Mouse (Mus musculus): ENCODE measurements around the gene Gm1043. TPM values are rescaled to one million over a fixed set of nuclear protein-coding genes. Genes with fewer than 3 reads are reported as not detected.

Gm1043 gene
- polyA plus RNA-seq, 1 experiment: 0.19 TPM

DNA sequence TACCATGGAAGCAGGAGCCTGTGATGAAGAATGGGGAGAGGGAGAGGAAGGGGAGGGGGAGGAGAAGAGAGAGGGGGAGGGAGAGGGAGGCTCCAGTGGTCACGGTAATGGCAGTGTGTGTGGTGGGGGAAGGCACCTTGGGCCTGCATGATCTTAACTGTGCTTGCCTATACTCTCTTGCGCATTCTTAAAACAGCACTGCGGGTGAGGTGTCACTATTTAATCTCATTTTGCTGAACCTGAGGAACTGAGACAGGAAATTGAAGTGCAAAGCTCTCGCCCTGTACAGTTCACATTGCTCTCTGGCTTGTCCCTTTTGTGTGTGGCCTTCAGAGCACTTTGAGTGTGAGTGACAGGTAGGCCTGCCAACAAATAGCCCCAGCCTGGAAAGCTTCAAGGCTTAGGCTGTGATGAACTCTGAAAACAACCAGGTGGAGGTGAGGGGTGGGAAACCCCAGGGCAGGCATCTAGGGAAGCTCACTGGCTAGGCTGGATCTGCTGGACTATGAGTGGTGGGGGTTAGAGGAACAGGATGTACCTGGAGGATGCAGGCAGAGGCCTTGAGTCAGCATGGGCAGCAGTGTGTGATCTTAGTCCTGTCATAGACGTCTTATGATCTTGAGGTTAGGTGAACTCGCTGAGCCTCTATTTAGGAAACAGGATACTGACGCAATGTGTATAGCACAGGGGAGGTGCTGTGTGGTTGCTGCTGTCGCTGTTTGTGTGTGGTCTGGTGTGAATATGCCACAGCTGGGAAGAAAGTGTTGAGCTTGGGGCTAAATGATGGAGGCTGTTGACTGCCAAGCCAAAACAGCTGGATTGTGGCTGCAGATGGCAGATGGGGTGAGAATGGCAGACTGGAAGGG lies 18.2 kb upstream of the Gm1043 start:
- no peak for DNase-seq (ENCODE audit: low spot score)

DNA sequence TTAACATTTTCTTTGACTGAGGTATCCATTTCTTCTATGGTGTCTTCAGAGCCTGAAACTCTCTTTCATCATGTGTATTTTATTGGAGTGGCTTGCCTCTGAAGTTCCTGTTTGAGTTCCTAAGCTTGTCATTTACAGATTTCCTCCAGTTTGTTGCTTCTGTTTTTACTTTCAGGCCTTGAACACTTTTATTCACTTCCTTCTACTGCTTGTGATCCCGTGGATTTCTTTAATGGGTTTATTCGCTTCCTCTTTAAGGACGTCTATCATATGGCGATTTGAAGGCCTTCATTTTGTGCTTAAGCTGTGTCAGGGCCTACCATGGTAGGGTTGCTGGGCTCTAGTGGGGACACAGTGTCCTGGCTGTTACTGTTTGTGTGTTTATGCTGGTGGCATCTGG lies 11.5 kb upstream of the Gm1043 start:
- DNase-seq (ENCODE audit: low spot score): no peak

DNA sequence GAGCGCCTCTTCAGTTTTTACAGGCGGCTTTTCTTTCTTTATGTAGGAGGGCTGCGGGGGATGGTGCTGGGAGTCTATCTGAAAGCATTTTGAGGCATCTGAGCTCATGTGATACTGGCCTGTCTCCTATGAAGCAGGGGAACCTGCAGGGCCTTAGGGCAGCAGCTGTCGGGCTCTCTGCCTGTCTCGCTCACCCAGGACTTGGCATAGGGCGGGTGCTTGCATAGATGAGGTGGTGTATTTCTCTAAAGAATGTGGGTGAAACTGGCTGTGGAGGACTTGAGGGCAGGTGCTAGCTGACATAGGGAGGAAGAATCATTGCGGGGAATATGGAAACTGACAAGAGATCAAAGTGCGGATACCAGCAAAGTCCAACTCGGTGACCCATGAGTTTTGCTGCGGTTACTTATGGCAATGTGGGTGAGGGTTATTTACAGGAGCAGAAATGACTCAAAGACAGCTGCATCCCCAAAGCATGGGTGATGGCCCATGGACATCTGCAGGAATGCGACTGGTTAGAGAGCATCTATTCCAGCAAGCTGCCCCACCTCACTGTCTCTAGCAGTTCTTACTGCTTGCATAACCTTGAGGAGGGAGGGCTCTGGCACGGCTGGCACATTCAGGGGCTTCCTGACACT lies 8.4 kb upstream of the Gm1043 start:
- no peak for DNase-seq (ENCODE audit: low spot score)

DNA sequence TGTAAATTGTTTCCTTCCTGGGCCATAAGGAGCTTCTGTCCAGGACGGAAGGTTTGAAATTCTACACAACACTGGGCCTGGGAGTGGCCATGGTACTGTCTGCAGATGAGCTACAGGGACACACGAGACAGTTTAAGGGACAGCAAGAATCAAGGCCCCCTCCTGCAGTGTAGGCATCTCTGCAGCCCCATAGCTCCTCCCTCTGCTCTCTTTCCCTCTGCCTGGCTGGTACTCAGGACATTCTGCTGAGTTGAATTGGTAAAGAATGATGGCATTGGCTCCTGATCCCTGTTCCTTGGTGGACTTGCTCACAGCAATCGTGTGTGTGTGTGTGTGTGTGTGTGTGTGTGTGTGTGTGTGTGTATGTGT lies 7.9 kb upstream of the Gm1043 start:
- DNase-seq (ENCODE audit: low spot score): no peak

DNA sequence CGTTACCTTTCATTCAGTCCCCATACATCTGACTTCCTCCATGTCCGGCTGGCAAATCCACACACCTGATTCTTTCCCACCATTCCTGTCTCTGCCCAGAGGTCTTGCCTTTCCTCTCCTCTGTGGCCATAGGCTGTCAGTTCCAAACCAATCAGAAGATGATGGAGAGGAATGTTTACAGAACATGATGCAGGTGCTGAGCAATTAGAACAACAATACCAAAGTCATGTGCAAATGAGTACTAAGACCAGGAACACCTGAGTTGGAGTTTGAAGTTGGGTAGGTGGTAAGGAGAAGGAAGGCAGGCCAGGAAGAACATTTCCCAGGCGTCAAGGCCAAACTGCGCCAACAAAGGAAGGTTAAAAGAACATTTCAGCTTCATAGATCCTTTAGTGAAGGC lies 5.7 kb upstream of the Gm1043 start:
- DNase-seq (ENCODE audit: low spot score): no peak

DNA sequence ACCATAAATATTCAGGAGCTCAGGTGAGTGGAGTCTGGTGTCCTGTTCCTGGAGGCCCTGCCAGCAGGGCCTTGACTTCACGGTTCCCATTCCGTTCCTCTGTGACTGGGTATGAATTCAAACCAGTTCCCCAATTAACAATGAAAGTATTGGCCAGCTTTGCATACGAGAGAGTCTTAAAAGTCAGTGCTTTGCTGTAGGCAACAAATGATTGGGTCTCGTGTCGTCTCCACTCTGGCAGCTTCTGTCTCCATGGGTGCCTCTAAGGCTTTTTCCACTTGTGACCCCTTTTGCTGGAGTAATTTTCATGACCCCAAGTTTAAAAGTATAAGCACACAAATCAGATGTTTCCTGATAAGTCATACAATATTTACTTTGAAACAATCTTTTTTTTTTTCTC lies 4.6 kb upstream of the Gm1043 start:
- no peak for DNase-seq (ENCODE audit: low spot score)

DNA sequence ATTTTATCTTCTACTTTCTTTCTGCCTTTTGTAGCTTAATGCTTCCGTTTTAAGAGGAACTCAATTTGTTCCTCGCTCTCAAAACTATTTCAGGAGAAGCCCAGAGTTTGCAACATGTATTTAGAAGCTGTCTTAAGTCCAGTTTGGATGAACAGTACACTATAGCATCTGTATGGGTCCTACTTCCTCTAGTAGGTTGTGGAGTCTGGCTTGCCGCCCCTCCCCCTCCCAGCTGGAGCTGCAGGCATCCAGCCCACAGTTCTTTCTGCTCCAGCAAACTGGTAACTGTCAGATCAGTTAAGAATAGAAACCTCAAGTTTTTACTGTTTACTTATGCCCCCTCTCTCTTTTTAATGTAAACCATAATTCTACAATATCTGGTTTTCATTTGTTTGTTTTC lies 2.8 kb upstream of the Gm1043 start:
- no peak for DNase-seq (ENCODE audit: low spot score)

DNA sequence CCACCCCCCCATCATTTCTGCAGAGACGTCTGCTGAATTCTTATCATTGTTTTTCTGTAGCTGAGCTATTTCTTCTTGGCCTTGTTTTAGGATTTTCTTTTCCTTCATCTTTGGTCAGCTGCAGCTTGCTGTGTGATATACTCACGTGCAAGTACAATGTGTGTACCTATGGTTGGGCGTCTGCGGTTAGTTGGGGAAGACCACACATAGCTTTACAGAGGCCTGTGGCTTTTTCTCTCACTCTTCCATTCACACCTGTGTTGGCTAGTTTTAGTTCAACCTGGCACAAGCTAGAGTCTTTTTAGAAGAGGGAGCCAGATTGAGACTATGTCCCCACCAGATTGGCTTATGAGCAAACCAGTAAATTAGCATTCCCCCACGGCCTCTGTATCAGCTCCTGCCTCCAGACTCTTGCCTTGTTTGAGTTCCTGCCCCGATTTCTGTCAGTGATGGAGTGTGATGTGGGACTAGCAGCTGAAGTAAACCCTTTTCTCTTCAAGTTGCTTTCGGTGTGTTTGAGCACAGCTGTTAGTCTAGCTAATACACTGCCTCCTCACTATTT lies 1.9 kb upstream of the Gm1043 start:
- DNase-seq (ENCODE audit: low spot score): no peak

DNA sequence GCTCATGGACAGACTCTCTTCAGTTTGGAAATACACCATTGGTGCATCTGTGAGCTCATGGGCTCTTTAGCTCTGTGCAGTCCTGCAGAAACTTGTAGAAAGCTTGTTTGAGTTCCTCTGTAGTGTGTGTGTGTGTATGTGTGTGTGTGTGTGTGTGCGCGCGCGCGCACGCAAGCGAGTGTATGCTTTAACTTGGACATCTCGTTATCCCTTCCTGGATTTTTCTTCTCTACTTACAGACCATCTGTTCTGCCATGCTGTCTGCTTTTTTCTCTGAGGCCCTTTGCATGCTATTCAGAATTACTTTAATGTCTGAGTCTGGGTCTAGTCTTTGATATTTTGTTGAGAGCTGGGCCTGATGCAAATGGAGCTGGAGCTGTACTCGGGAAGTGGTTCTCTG lies 1.3 kb upstream of the Gm1043 start:
- DNase-seq (ENCODE audit: low spot score): no peak

DNA sequence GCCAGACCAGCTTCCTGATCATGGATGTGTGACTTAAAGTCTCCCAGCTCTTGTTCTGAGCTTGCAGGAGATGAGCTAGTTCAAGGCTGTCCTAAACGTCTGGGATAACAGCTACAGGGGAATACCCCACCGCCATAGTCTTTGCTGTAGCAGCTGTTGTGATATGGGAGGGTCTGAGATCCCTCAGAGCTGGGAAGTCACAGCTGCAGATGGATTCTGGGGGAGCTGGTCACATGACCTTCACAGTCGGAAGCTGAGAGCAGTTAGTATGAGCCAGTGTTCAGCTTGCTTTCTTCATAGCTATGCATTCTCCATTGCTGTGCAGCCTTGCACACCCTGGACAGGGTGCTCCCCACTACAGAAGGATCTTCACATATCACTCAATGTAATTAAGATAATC lies 748 bp downstream of the Gm1043 start:
- no peak for DNase-seq (ENCODE audit: low spot score)

DNA sequence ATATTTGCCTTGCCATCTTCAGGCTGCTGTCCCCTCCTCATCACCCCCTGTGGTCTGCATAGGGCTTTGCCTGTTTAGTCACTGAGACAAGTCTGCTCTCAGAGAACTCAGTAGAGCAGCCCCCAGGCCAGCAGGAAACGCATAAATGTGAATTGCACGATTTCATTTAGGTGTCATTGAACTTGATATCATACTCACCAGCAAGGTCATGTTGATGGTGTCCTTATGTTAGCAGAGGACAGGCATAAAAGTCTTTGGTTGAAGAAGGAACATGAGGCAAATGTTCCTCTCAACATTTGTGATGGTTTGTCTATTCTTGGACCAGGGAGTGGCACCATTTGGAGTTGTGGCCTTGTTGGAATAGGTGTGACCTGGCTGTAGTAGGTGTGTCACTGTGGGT lies 2.6 kb downstream of the Gm1043 start:
- no peak for DNase-seq (ENCODE audit: low spot score)

DNA sequence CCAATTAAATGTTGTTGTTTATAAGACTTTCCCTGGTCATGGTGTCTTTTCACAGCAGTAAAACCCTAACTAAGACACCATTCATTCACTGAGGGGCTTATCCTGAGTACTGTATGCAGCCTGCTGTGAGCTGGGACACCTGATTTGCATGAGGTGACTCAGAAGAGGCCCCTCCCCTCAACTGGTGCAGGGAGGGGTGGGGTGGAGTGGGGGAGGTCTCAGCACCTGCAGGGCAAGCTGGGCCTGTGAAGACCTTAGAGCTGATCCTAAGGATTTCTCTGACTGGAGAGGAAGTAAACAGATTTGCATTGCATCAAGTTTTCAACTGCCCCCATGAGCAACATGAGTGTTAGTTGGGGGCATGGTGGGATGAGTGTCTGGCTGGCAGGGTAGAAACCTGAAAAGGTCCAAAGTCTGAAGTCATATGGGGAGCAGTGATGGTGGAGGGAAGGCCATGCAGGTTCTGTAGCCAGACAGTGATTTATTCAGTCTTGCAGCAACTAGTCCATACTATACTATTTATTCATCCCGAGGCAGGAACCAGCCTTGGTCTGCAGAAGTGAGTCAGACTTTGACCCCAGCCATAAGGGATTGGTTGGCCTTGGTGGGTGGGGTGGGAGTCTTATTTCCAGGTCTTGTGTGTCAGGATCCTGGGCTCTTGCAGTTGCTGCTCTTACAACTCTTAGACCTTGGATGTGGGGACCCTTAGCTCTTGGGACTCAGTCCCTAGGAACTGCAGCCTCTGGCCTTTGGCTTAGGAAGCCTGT lies 3.4 kb downstream of the Gm1043 start:
- no peak for DNase-seq (ENCODE audit: low spot score)

DNA sequence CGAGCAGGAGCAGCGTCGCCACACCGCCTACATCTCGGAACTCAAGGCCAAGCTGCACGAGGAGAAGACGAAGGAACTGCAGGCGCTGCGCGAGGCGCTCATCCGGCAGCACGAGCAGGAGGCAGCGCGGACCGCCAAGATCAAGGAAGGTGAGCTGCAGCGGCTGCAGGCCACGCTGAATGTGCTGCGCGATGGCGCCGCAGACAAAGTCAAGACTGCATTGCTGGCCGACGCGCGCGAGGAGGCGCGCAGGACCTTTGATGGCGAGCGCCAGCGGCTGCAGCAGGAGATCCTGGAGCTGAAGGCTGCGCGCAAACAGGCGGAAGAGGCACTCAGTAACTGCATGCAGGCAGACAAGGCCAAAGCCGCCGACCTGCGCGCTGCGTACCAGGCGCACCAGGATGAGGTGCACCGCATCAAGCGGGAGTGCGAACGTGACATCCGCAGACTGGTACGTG lies 6.0 kb downstream of the Gm1043 start:
- no peak for DNase-seq (ENCODE audit: low spot score)

DNA sequence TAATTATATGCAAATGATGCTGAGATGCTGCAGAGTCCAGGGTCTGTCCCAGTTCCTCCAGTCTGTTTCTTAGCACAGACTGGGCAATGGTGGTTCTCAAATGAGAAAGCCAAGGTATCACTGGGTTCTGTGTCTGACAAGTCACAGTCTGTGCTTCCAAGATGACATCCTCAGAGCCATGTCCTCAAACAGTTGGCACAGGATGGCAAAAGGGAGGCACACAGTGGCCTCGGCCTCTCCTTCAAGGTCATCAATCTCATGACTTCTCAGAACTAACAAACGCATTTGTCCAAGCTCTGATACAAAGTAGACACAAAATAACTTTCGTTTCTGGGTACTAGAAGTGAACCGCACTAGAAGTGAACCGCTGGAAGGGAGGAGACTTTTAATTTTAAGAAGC lies 9.8 kb downstream of the Gm1043 start:
- no peak for DNase-seq (ENCODE audit: low spot score)

DNA sequence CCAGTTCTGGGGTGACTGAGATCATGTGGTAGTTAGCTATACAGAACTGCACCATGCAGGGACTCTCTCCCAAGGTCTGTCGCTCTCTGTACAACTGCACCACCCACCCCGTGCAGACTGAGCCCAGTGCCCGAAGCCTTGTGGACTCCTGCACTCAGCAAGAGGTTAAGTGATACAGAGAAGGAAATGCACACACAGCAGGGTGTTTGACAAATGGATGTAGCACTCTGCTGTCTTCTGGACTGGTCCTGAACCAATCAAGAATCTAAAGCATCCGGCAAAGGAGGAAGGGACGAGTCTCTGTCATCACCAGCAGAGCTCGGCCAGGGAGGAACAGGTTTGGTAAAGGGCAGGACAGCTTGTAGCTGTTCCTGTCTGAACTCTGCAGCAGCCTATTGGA lies 12.4 kb downstream of the Gm1043 start:
- DNase-seq (ENCODE audit: low spot score): no peak

DNA sequence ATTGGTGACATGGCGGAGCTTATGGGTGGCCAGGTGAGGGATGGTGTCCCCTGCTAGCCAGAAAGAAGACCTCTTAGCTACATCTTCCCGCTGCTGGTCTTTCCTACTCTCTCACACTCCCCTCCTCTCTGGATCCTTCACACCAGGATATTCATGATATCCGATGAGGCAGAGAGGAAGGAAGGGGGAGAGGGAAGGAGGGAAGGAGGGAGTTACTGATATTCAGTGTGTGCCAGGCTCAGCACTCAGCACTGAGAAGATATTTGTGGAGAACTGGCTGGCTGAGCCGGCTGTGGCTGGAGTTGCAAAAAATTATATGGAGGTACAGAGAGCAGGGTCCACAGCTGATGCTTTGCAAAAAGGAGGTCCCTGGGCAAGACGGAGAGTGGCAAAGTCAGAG lies 15.6 kb downstream of the Gm1043 start:
- no peak for DNase-seq (ENCODE audit: low spot score)

DNA sequence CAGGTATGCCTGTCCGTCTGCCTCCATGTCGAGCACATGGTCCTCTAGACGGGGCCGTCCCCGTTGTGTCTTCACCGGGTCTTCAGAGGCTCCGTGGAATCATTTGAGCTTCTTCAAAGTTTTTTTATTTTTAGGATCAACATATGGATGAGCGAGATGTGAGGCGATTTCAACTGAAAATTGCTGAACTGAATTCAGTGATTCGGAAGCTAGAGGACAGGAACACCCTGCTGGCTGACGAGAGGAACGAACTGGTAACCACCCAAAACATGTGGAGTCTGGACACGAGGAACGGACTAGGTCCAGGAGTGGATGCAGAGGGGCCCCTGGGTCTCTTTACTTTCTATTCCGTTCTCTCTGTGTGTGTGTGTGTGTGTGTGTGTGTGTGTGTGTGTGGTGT lies 16.5 kb downstream of the Gm1043 start:
- no peak for DNase-seq (ENCODE audit: low spot score)

DNA sequence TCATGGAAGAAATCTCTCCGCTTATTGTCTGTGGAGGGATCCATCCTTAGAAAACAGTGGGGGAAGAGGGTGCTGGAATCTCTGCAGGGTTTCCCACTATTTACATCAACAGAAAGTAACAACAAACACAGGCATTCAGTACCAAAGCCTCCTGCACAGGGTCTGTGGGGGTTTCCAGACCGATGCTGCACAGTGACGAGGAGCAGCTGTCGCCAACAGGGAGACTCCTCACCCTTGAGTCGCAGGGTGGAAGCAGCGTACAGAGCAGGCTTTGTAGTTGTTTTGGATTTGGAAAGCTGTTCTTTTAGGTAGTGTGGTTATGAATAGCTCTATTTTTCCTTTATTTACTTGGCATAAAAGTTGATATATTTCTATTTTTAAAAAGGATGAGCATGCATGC lies 16.9 kb downstream of the Gm1043 start:
- no peak for DNase-seq (ENCODE audit: low spot score)

DNA sequence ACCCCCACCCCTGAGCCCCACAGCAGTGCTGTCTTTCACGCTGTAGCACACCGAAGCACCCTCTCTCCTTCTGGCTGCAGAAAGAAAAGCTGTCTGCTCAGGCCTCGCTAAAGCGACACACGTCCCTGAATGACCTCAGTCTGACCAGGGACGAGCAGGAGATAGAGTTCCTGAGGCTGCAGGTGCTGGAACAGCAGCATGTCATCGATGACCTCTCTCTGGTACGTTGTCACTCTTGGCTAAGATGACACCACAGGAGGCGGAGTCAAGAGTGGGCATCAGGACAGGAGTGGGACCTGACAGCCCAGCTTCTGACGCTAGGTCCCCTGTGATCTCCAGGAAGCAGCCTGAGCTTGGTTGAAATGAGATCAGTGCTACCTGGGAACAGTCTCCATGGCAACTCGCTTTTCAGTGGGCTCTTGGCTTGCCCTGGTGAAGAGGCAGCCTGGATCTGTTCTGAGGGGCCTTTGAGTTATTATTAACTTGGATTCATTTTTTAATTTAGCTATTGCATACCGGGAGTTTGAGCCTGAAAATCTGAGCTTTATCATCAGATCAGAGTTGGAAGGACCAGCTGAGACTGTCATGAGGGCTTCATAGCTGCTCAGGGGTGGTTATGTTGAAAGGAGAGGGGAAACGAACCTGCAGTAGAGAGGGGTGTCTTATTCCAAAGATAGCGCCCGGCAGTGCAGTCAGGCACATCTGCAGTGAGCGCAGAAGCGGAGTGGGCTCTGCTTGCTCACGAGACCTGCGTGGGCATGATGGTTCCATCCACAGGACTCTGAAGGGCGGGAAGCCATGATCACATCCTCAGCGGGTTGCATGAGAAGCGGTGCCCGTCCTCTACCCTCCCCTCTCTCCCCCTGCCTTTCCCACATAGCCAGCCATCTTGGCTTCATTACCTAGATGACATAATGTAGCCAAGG lies 20.6 kb downstream of the Gm1043 start:
- no peak for DNase-seq (ENCODE audit: low spot score)

DNA sequence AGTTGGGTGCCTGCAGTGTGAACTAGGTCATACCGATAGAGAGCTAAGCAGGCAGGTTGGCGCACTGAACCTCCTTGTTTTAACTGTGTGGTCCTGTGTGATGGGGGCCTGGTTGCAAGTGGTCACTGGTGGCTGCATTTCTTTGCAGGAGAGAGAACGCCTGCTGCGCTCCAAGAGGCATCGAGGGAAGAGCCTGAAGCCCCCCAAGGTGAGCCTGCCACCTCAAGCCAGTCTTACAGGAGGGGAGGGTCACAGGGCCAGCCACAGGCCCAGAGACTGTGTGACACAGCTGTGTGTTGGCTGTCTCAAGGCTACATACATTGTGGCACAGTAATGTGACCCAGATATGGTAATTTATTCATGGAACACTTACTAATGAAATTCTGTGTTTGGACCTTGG lies 21.9 kb downstream of the Gm1043 start:
- no peak for DNase-seq (ENCODE audit: low spot score)

DNA sequence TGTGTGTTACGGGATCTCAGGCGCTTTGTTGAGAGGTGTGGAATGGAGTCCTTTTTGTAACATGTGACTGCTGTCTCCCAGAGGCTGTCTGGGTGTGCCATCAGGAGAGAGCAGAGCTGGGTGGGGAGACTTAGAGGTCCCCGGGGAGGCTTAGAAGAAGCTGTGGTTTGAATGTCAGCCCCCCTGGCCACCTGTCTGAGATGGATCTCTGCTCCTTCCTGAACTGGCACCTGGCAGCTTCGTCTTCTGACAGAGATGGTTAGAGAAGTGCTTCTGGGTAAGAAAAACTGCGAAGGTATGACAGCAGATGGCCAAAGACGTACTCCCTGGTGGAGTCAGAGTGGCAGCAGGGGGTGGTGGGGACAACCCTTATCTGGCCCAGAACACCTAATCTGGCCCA lies 22.4 kb downstream of the Gm1043 start:
- no peak for DNase-seq (ENCODE audit: low spot score)

All from urinary bladder, adult 2 months (tissue).